Mouse (Mus musculus) liver, embryonic 15.5 days (tissue): Measurements from ENCODE around the gene Cdc42ep5. TPM values are rescaled to one million over a fixed set of nuclear protein-coding genes. Genes with fewer than 3 reads are reported as not detected.

Experiments
- ATAC-seq: fragments of 200-750 bp; cut with Nextera tagmentation; 2 replicates; pipeline ENCODE4 v1.8.0; 2017; ENCODE audit warnings: moderate number of reproducible peaks, mild to moderate bottlenecking, moderate library complexity; ENCODE audit not compliant: insufficient read depth
- H3K27ac ChIP-seq: fragments of 300-500 bp; sonication (generic); replicated peaks from 2 replicates; pipeline ENCODE4 v1.5.1; 2015; ENCODE audit warnings: mild to moderate bottlenecking, inconsistent platforms
- H3K27me3 ChIP-seq: fragments of 300-500 bp; sonication (generic); 2 replicates; pipeline ENCODE4 v1.6.1; 2015; ENCODE audit warnings: mild to moderate bottlenecking, inconsistent platforms
- H3K36me3 ChIP-seq: fragments of 300-500 bp; sonication (generic); replicated peaks from 2 replicates; pipeline ENCODE4 v1.6.1; 2015; ENCODE audit warnings: moderate library complexity, mild to moderate bottlenecking, inconsistent platforms
- H3K4me1 ChIP-seq: fragments of 300-500 bp; sonication (generic); replicated peaks from 2 replicates; pipeline ENCODE4 v1.6.1; 2015; ENCODE audit warnings: inconsistent platforms
- H3K4me2 ChIP-seq: fragments of 300-500 bp; sonication (generic); 2 replicates; pipeline ENCODE4 v1.6.1; 2015; ENCODE audit warnings: moderate library complexity, mild to moderate bottlenecking, inconsistent platforms
- H3K4me3 ChIP-seq: fragments of 300-500 bp; sonication (generic); replicated peaks from 2 replicates; pipeline ENCODE4 v1.5.1; 2015; ENCODE audit warnings: mild to moderate bottlenecking, inconsistent platforms
- H3K9ac ChIP-seq: fragments of 300-500 bp; sonication (generic); 2 replicates; pipeline ENCODE4 v1.6.1; 2015; ENCODE audit warnings: moderate library complexity, mild to moderate bottlenecking, inconsistent platforms
- H3K9me3 ChIP-seq: fragments of 300-500 bp; sonication (generic); replicated peaks from 2 replicates; pipeline ENCODE4 v1.6.1; 2016; ENCODE audit warnings: inconsistent platforms
- WGBS: fragments of 180-500 bp; shearing (Covaris S2); methylation state at CpG from one replicate; pipeline ENCODE4 v1.1.7; 2015; ENCODE audit warnings: mixed read lengths; ENCODE audit not compliant: insufficient replicate concordance; 5-methylcytosine and 5-hydroxymethylcytosine counted together
- polyA plus RNA-seq: library from polyadenylated mRNA; unstranded; fragments of >200 nt; fragmentation: Nextera tagmentation; extraction: Ambion mirVana; gene quantifications from 2 replicates; pipeline ENCODE4 v1.2.1, GENCODE M21; 2015

Cdc42ep5 gene
- polyA plus RNA-seq, 1 experiment from 2014 or later: 6.1 TPM

GRCm38 (mm10) chr7:4145552-4146190 lies 19.0 kb downstream of the Cdc42ep5 start:
- no peaks in the 10 kb centered on the region for H3K9me3 ChIP-seq
- no peak overlapping the region for H3K9ac ChIP-seq
- H3K4me2 ChIP-seq: no peak overlapping the region
- H3K27me3 ChIP-seq: peaks cover under 1% of the 10 kb centered on the region; the same call in 1 of the 2 replicates
- H3K4me3 ChIP-seq: no peak overlapping the region
- peaks cover 47% of the 10 kb centered on the region for H3K4me1 ChIP-seq
- 60% methylated on average over 6 of the region's 6 CpGs for WGBS
- no peak overlapping the region for H3K27ac ChIP-seq
- peaks cover 73% of the 10 kb centered on the region for H3K36me3 ChIP-seq
- no peak for ATAC-seq

- Histone ChIP-seq H3K4me3 (no peak overlapping the region), H3K4me1 (peaks cover 40% of the 10 kb centered on the region), H3K36me3 (peaks cover 80% of the 10 kb centered on the region), H3K27me3 (no peaks in the 10 kb centered on the region), H3K27ac (no peak overlapping the region), H3K9ac (no peak overlapping the region), H3K9me3 (no peaks in the 10 kb centered on the region), H3K4me2 (no peak overlapping the region)
- 90% methylated on average over 20 of the region's 20 CpGs for WGBS
- ATAC-seq: no peak
Observed at GRCm38 (mm10) chr7:4144766-4145551, 19.7 kb downstream of the Cdc42ep5 start.

GRCm38 (mm10) chr7:4144046-4144445 lies 20.6 kb downstream of the Cdc42ep5 start:
- H3K9me3 ChIP-seq: no peaks in the 10 kb centered on the region
- H3K27ac ChIP-seq: no peak overlapping the region
- H3K27me3 ChIP-seq: no peaks in the 10 kb centered on the region
- no peak overlapping the region for H3K4me3 ChIP-seq
- peaks cover 33% of the 10 kb centered on the region for H3K4me1 ChIP-seq
- 94% methylated on average over 13 of the region's 13 CpGs for WGBS
- H3K4me2 ChIP-seq: no peak overlapping the region
- no peak for ATAC-seq
- H3K36me3 ChIP-seq: peaks cover 90% of the 10 kb centered on the region
- no peak overlapping the region for H3K9ac ChIP-seq

DNA sequence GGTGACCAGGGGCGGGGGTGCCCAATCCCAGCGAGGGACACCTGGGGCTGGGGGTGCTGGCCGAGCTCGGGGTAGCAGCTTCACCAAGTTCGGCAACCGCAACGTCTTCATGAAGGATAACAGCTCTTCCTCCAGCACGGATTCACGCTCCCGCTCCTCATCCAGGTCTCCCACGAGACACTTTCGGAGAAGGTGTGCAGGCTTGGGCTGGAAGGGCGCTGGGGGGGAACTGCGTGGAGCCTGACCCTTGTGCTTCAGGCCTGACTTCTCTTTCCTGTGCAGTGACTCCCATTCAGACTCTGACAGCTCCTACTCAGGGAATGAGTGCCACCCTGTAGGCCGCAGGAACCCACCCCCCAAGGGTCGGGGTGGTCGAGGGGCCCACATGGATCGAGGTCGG lies 21.2 kb downstream of the Cdc42ep5 start:
- Histone ChIP-seq H3K27ac (no peak overlapping the region), H3K27me3 (no peaks in the 10 kb centered on the region), H3K4me2 (no peak overlapping the region), H3K4me1 (peaks cover 32% of the 10 kb centered on the region), H3K4me3 (no peak overlapping the region), H3K9ac (no peak overlapping the region), H3K9me3 (no peaks in the 10 kb centered on the region), H3K36me3 (peaks cover 95% of the 10 kb centered on the region)
- ATAC-seq: no peak
- WGBS: 94% methylated on average over 19 of the region's 19 CpGs

DNA sequence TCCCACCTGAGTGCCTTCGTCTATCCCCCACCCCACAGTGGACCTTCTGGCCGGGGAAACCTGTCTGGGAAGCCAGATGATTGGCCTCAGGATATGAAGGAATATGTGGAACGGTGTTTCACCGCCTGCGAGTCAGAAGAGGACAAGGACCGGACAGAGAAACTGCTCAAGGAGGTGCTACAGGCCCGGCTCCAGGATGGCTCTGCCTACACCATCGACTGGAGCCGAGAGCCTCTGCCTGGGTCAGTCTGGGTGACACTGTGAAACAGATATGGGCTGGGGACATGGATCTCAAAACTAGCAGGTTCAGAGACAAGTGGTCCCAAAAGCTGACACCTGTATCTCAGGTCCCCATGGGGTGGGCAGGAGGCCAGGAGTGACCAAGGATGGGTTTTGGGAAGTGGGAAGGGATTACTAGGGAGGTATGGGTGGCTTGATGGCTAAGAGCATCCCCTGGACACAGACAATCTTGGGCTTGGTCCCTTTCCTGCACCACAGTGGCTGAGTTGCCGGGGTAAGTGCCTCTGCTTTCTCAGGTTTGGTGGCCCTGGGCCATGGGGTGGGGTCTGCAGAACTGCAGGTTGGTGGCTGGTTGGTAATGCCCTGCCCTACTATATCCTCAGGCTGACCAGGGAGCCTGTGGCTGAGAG lies 21.7 kb downstream of the Cdc42ep5 start:
- Histone ChIP-seq H3K4me1 (peaks cover 32% of the 10 kb centered on the region), H3K4me3 (no peak overlapping the region), H3K4me2 (no peak overlapping the region), H3K36me3 (peaks cover 99% of the 10 kb centered on the region), H3K9ac (no peak overlapping the region), H3K27me3 (no peaks in the 10 kb centered on the region), H3K9me3 (no peaks in the 10 kb centered on the region), H3K27ac (no peak overlapping the region)
- no peak for ATAC-seq
- 88% methylated on average over 10 of the region's 10 CpGs for WGBS

DNA sequence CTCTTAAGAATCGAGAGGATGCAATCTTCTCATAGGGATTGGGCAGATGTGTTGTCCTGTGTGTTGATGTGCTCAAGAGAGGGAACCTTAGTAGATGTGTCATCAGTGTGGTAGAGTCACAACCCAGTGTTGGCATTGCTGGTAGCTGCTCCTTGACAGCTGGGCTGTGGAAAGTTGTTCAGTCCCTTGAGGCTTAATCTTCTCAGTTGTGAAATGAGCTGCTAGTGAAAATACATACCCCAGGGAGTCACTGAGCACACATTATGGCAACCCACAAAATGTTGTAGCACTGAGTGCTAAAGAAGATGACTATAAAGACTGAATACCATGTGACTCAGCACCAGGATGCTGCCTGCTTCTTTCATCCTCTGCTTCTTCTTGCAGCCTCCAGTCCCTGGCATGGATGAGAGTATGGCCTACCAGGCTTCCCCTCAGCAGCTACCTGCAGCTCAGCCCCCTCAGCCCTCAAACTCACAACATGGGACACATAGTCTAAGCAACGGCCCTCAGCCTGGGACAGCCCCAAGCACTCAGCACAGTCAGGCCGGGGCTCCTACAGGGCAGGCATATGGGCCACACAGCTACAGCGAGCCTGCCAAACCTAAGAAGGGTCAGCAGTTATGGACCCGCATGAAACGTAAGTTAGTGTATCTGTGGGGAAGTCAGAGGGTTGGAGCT lies 22.9 kb downstream of the Cdc42ep5 start:
- no peak overlapping the region for H3K4me3 ChIP-seq
- H3K27me3 ChIP-seq: no peaks in the 10 kb centered on the region
- no peak overlapping the region for H3K4me2 ChIP-seq
- no peaks in the 10 kb centered on the region for H3K9me3 ChIP-seq
- H3K27ac ChIP-seq: no peak overlapping the region
- peaks cover 88% of the 10 kb centered on the region for H3K36me3 ChIP-seq
- peaks cover 28% of the 10 kb centered on the region for H3K4me1 ChIP-seq
- 86% methylated on average over 6 of the region's 6 CpGs for WGBS
- H3K9ac ChIP-seq: no peak overlapping the region
- no peak for ATAC-seq

GRCm38 (mm10) chr7:4139391-4139790 lies 25.3 kb downstream of the Cdc42ep5 start:
- H3K4me3 ChIP-seq: no peak overlapping the region
- H3K4me1 ChIP-seq: peaks cover 32% of the 10 kb centered on the region
- ATAC-seq: no peak
- H3K4me2 ChIP-seq: no peak overlapping the region
- no peaks in the 10 kb centered on the region for H3K27me3 ChIP-seq
- H3K27ac ChIP-seq: no peak overlapping the region
- no peak overlapping the region for H3K9ac ChIP-seq
- peaks cover 64% of the 10 kb centered on the region for H3K36me3 ChIP-seq
- WGBS: 93% methylated on average over 5 of the region's 5 CpGs
- H3K9me3 ChIP-seq: no peaks in the 10 kb centered on the region

GRCm38 (mm10) chr7:4138671-4139070 lies 26.0 kb downstream of the Cdc42ep5 start:
- Histone ChIP-seq H3K27ac (no peak overlapping the region), H3K36me3 (peaks cover 57% of the 10 kb centered on the region), H3K4me2 (peak overlapping the region; percentile 84; the same call in 1 of the 2 replicates), H3K9me3 (no peaks in the 10 kb centered on the region), H3K4me1 (peaks cover 32% of the 10 kb centered on the region), H3K9ac (0 out of 2 replicates have a peak overlapping the region, but pooled peaks have one; percentile 84), H3K27me3 (no peaks in the 10 kb centered on the region), H3K4me3 (no peak overlapping the region)
- no peak for ATAC-seq
- WGBS: 91% methylated on average over 7 of the region's 7 CpGs

- Histone ChIP-seq H3K4me3 (peak overlapping the region; percentile 95), H3K27ac (no peak overlapping the region), H3K36me3 (peaks cover 52% of the 10 kb centered on the region), H3K9ac (peak overlapping the region; percentile 84), H3K9me3 (no peaks in the 10 kb centered on the region), H3K4me2 (peak overlapping the region; percentile 84), H3K4me1 (peaks cover 32% of the 10 kb centered on the region), H3K27me3 (no peaks in the 10 kb centered on the region)
- WGBS: 85% methylated on average over 2 of the region's 2 CpGs
- ATAC-seq: no peak
Observed at GRCm38 (mm10) chr7:4138181-4138580, 26.5 kb downstream of the Cdc42ep5 start.

- peaks cover 32% of the 10 kb centered on the region for H3K4me1 ChIP-seq
- H3K4me3 ChIP-seq: peak overlapping the region; percentile 95
- no peak for ATAC-seq
- no peaks in the 10 kb centered on the region for H3K9me3 ChIP-seq
- H3K4me2 ChIP-seq: peak overlapping the region; percentile 84
- peaks cover 48% of the 10 kb centered on the region for H3K36me3 ChIP-seq
- H3K27ac ChIP-seq: peak overlapping the region; percentile 94
- WGBS: 46% methylated on average over 3 of the region's 3 CpGs
- peak overlapping the region; percentile 84 for H3K9ac ChIP-seq
- H3K27me3 ChIP-seq: no peaks in the 10 kb centered on the region
Observed at GRCm38 (mm10) chr7:4137746-4138145, 26.9 kb downstream of the Cdc42ep5 start.
